Mouse (Mus musculus) lung, adult 2 months (tissue): Measurements from ENCODE around the gene Maml3.

Experiments
- CTCF ChIP-seq: fragments of 200-500 bp; IDR thresholded peaks from 2 replicates; pipeline ENCODE4 v1.5.1; 2011; ENCODE audit warnings: mild to moderate bottlenecking, low read length, control low read depth; ENCODE audit not compliant: insufficient read depth
- POLR2A ChIP-seq: fragments of 200-500 bp; IDR thresholded peaks from 2 replicates; pipeline ENCODE4 v1.6.1; 2011; ENCODE audit warnings: low read depth, mild to moderate bottlenecking, control low read depth, low read length, borderline replicate concordance; ENCODE audit errors: extremely low read depth

DNA sequence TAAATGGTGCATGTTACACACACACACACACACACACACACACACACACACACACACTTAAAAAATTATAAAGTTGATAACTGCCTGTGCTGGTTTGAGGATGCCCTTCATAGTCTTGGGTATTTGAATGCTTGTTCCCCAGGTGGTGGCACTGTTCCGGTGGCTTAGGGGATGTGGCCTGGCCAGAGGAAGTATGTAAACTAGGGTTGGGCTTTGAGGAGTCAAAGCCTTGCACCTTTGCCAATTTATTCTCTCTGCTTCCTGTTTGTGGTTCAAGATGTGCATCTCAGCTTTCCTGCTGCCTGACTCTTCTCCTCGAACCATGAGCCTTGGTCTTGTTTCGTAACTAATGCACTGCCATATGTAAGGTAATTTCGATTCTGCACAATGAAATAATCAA, 257.6 kb downstream of the Maml3 start:
- TF ChIP-seq POLR2A (no peak), CTCF (no peak)
